Mouse (Mus musculus) central nervous system, embryonic 14 days (tissue): Measurements from ENCODE around the gene Slc25a47. TPM values are rescaled to one million over a fixed set of nuclear protein-coding genes. Genes with fewer than 3 reads are reported as not detected.

ENCODE experiments used
- polyA plus RNA-seq: library from polyadenylated mRNA; depleted of rRNA; stranded (reverse); fragments of >200 nt; gene quantifications from 2 replicates; pipeline ENCODE4 v1.2.3, GENCODE M21; 2012; rRNA removed

The Slc25a47 gene
- 16.6 and 19.0 TPM in 2 replicates for polyA plus RNA-seq

GRCm38 (mm10) chr12:108835840-108836409, at the start of gene Slc25a47, which contains the start of gene Slc25a29:
TSS of gene Slc25a47 (plus strand) at chr12:108836046.
TSS of gene Slc25a29 (minus strand) at chr12:108835883.

GRCm38 (mm10) chr12:108792546-108793452, 43.0 kb upstream of the Slc25a47 start, which contains the start of gene Yy1:
TSS of gene Yy1 (plus strand) at chr12:108792973.

GRCm38 (mm10) chr12:108892989-108893714, 57.3 kb downstream of the Slc25a47 start, which contains the start of gene Wdr25:
TSS of gene Wdr25 (plus strand) at chr12:108893631.

GRCm38 (mm10) chr12:108893715-108894431, 58.0 kb downstream of the Slc25a47 start, which contains the start of gene Wars:
TSS of gene Wars (minus strand) at chr12:108894174.

Other genes with a start within 250 kb of the Slc25a47 start
- 0.04 and 0.06 TPM in 2 replicates for gene Degs2, start 133.7 kb upstream of the Slc25a47 start, polyA plus RNA-seq
- 32.4 and 39.0 TPM in 2 replicates for gene Yy1, start 43.1 kb upstream of the Slc25a47 start, polyA plus RNA-seq
- 14.2 and 17.4 TPM in 2 replicates for gene Slc25a29, start 163 bp upstream of the Slc25a47 start, polyA plus RNA-seq
- gene Wdr25, start 57.6 kb downstream of the Slc25a47 start, polyA plus RNA-seq: 10.8 and 11.4 TPM in 2 replicates
- gene Wars, start 58.1 kb downstream of the Slc25a47 start, polyA plus RNA-seq: 89.5 and 100 TPM in 2 replicates
- gene Begain, start 232.2 kb downstream of the Slc25a47 start, polyA plus RNA-seq: 74.2 and 87.0 TPM in 2 replicates